Mouse (Mus musculus) hindlimb bud, embryonic 11.5 days (tissue): ENCODE results near the gene Cabin1.

Experiments
- DNase-seq: peaks from one replicate; pipeline ENCODE4 v3.0.0-alpha.2; 2012; ENCODE audit warnings: low read depth, low spot score; ENCODE audit errors: extremely low spot score

Gene Cabin1

GRCm38 (mm10) chr10:75763682-75764518, at the start of gene Cabin1:
Gene Cabin1, minus strand, starts transcription at chr10:75764341.
- peak; percentile 95 for DNase-seq

- no peak for DNase-seq
These were observed 40.1 kb upstream of the Cabin1 start for GRCm38 (mm10) chr10:75804217-75804616.

GRCm38 (mm10) chr10:75798176-75798696, 34.1 kb upstream of the Cabin1 start, which contains the start of gene Gstt1:
Gene Gstt1, minus strand, starts transcription at chr10:75798584.
- DNase-seq, result no peak

- no peak for DNase-seq
These were observed 33.6 kb upstream of the Cabin1 start for GRCm38 (mm10) chr10:75797619-75798175.

- no peak for DNase-seq
These were observed 32.8 kb upstream of the Cabin1 start for GRCm38 (mm10) chr10:75796731-75797516.

- no peak for DNase-seq
These were observed 30.7 kb upstream of the Cabin1 start for GRCm38 (mm10) chr10:75794880-75795279.

- DNase-seq, result no peak
These were observed 26.6 kb upstream of the Cabin1 start for GRCm38 (mm10) chr10:75790773-75791172.

- DNase-seq, result no peak
These were observed 25.7 kb upstream of the Cabin1 start for GRCm38 (mm10) chr10:75789841-75790240.

GRCm38 (mm10) chr10:75789081-75789735, 25.1 kb upstream of the Cabin1 start:
- DNase-seq, result no peak

- DNase-seq, result no peak
These were observed 24.1 kb upstream of the Cabin1 start for GRCm38 (mm10) chr10:75788277-75788676.

- DNase-seq, result no peak
These were observed 21.3 kb upstream of the Cabin1 start for GRCm38 (mm10) chr10:75785442-75785841.

- DNase-seq, result no peak
These were observed 16.8 kb upstream of the Cabin1 start, which contains the start of the genes Gm20441 and Gstt3 for GRCm38 (mm10) chr10:75780769-75781578. Gene Gm20441, minus strand, starts transcription at chr10:75780954. Gene Gstt3, minus strand, starts transcription at chr10:75781414.

- no peak for DNase-seq
These were observed 15.3 kb upstream of the Cabin1 start for GRCm38 (mm10) chr10:75779206-75780174.

GRCm38 (mm10) chr10:75777885-75778284, 13.7 kb upstream of the Cabin1 start:
- no peak for DNase-seq

GRCm38 (mm10) chr10:75776562-75776961, 12.4 kb upstream of the Cabin1 start:
- DNase-seq, result no peak

- no peak for DNase-seq
These were observed 10.4 kb upstream of the Cabin1 start for GRCm38 (mm10) chr10:75774587-75774986.

- no peak for DNase-seq
These were observed 10.0 kb upstream of the Cabin1 start for GRCm38 (mm10) chr10:75774102-75774501.

- no peak for DNase-seq
These were observed 8.9 kb upstream of the Cabin1 start, which contains the start of gene Ddt for GRCm38 (mm10) chr10:75772795-75773664. Gene Ddt, minus strand, starts transcription at chr10:75773414.
